Mouse (Mus musculus): ENCODE measurements around the gene Thg1l.

Gene Thg1l

GRCm38 (mm10) chr11:45926640-45927082 is 28.6 kb downstream of the Thg1l start:
- peak; percentile 85 for DNase-seq

GRCm38 (mm10) chr11:45925436-45925835 is 29.9 kb downstream of the Thg1l start:
- DNase-seq = no peak

- DNase-seq = no peak
These were observed 33.8 kb downstream of the Thg1l start for GRCm38 (mm10) chr11:45921480-45921898.

DNA sequence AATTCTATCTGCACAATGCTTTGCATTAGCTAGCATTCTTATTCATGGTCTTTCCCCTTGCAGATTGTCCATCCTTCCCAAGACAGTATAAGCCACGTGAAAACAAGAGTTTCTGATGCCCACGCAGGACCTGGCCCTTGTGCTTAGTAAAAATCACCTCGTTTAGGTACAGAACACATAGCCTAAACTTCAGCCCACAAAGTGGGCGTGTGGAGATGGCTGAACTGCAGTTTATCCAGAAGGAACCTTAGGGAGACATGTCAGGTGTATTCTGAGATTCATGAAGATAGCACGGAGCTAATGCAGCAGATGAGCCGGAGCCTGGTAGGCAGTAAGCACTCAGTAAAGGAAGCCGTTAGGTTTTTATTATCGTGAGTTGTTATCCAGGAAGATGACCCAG is 34.3 kb downstream of the Thg1l start:
- no peak for DNase-seq

DNA sequence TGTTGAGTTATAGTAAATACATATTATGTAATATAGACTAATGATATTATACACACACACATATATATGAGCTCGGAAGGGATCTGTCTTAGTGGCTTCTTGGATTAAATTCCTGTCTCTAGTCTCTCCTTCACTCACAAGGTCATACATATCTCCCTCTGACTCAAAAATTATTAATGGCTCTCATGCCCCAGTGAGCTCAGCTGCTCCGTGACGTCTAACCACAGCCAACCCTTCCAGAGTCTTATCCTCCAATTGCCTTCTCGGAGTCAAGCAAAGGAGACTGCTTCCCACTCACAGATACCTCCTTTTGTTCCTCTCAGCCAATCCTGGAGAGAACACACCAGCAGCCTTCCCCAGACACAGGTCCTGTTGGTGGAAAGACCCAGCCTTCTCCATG is 36.5 kb downstream of the Thg1l start:
- DNase-seq = no peak

DNA sequence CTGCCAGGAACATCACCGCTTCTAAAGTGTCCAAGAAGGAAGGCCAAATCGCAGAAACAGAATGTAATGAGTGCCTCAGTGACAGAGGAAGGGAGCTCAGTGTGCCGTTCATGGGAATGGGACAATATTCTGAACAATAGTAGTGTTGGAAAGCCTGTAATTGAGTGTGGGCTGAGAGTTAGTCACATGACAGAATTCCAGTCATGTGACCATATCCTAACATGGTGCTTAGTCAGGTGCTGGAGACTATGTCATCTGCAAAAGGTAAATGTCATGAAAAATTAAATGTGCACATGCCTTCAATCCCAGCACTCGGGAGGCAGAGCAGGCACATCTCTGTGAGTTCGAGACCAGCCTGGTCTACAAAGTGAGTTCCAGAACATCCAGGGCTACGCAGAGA is 37.3 kb downstream of the Thg1l start:
- DNase-seq = no peak

- DNase-seq = no peak
These were observed 39.1 kb downstream of the Thg1l start for GRCm38 (mm10) chr11:45916196-45916595.

DNA sequence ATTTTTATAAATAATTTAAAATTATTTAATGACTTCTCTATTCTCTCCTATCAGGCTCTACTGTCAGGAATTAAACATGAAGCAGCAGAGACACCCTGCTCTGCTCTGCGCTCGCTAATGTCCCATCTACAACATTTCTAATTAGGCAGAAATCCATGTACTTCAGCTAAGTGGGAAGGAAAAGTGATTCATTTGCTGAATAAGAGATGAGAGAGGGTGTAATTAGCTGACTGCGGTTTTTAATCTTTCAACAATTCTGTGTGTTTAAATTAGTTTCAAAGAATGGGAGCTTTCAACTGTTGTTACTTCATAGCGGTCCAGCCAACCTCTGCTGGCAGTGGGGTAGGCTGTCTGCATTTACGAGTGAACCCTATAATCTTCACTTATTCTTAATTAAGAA is 44.6 kb downstream of the Thg1l start:
- no peak for DNase-seq

GRCm38 (mm10) chr11:45908894-45909293 is 46.4 kb downstream of the Thg1l start:
- no peak for DNase-seq

GRCm38 (mm10) chr11:45908070-45908469 is 47.2 kb downstream of the Thg1l start:
- DNase-seq = no peak

DNA sequence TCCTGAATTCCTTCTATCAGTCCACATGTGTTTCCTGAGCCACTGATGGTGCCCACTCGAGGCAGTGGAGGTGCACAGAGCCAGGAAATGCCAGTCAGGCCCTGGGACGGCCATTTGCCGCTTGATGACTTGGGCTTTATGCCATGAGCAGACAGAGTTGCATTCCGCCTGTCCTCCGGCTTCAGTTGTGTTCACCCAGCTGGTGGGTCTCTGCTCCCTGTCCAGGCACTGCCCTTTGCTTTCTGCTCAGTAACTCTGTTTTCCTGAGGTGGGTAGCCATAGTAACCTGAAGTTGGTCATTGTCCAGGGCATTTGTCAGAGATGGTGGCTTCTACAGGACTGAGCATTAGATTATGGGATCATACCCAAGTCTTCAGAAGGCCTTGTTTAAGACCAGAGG is 48.0 kb downstream of the Thg1l start:
- no peak for DNase-seq

- DNase-seq = no peak
These were observed 49.0 kb downstream of the Thg1l start for GRCm38 (mm10) chr11:45906109-45906786.

GRCm38 (mm10) chr11:45900233-45901015 is 54.9 kb downstream of the Thg1l start:
- DNase-seq = no peak

- no peak for DNase-seq
These were observed 57.9 kb downstream of the Thg1l start for GRCm38 (mm10) chr11:45897392-45897791.

Measured in kidney, adult 18-20 months (tissue).